Mouse (Mus musculus): ENCODE measurements around the gene Dgki. TPM values are rescaled to one million over a fixed set of nuclear protein-coding genes. Genes with fewer than 3 reads are reported as not detected.

The Dgki gene
- total and polyA plus RNA-seq, 2 experiments from 2014 or later, result 0.11 to 0.33 TPM

DNA sequence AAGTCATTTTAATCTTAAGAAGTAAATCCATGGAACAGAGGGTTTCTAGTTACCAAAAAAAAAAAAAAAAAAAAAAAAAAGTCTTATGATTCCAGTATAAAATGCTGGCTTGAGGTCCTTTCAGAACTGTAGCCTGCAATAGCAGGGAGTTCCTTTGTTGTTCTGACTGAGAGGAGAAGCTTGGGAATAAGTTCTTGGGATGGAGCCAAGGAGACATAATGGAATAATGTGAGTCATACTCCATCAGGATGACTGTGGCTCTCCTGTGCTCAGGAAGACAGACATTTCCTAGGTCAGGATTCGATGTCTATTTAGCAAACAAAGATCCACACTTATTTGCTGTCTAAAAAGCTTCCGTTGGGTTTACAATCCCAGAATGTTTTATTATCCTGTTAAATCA, 318.3 kb downstream of the Dgki start:
- 0 out of 2 replicates have a peak, but pooled peaks cover 3% of the 10 kb centered on the region for H3K4me1 ChIP-seq (ENCODE audit: control insufficient read depth, insufficient read depth)
- ATAC-seq (ENCODE audit: insufficient read depth, low read depth), result peak; percentile 62
- no peak overlapping the region for H3K4me2 ChIP-seq (ENCODE audit: low read depth, low read length)
- 44% methylated on average over 2 of the region's 2 CpGs for WGBS
- no peaks in the 10 kb centered on the region for H3K36me3 ChIP-seq (replicated peaks; ENCODE audit: control insufficient read depth, insufficient read depth, low read length)
- no peaks in the 10 kb centered on the region for H3K27me3 ChIP-seq (ENCODE audit: control insufficient read depth, insufficient read depth, low read length)
- no peak overlapping the region for H3K9ac ChIP-seq (replicated peaks; ENCODE audit: low read depth, low read length)
- peak; percentile 69 for DNase-seq (ENCODE audit: low spot score)
- no peak overlapping the region for H3K4me3 ChIP-seq (ENCODE audit: low read depth, low read length)
- H3K27ac ChIP-seq (ENCODE audit: low read depth), result peak overlapping the region; percentile 20; the same call in 1 of the 2 replicates
- no peak for TF ChIP-seq EP300 (IDR thresholded peaks at IDR 0.05; ENCODE audit: low read depth)
- TF ChIP-seq CTCF (IDR thresholded peaks at IDR 0.05; ENCODE audit: low read depth), result no peak
- H3K9me3 ChIP-seq (replicated peaks; ENCODE audit: control insufficient read depth, low read length), result no peaks in the 10 kb centered on the region

DNA sequence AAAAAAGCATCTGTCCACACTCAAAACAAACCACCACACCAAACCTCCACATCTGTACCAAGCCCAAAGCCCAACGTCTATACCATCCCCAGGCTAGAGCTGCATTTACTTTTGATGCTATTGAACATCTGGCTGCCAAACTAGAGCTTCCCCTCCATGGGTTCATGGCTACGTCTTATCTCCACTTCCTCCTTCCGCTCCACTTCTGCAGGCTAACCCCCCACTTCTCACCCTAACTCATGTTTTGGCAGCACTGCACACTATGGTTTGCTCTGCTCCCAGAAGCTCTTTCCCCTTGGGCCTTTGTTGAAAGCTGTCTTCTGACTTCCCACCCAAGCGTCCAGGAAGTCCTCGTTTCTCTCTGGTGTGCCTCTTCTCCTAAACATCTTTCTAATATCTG, 319.5 kb downstream of the Dgki start:
- ATAC-seq (ENCODE audit: insufficient read depth, low read depth), result no peak

GRCm38 (mm10) chr6:36978176-36978575, 321.8 kb downstream of the Dgki start:
- Histone ChIP-seq H3K4me2 (ENCODE audit: low read depth, low read length) (no peak overlapping the region), H3K9ac (replicated peaks; ENCODE audit: low read depth, low read length) (no peak overlapping the region), H3K9me3 (replicated peaks; ENCODE audit: control insufficient read depth, low read length) (no peaks in the 10 kb centered on the region), H3K4me1 (ENCODE audit: control insufficient read depth, insufficient read depth) (0 out of 2 replicates have a peak, but pooled peaks cover 3% of the 10 kb centered on the region), H3K27me3 (ENCODE audit: control insufficient read depth, insufficient read depth, low read length) (no peaks in the 10 kb centered on the region), H3K36me3 (replicated peaks; ENCODE audit: control insufficient read depth, insufficient read depth, low read length) (no peaks in the 10 kb centered on the region), H3K4me3 (ENCODE audit: low read depth, low read length) (no peak overlapping the region), H3K27ac (ENCODE audit: low read depth) (no peak overlapping the region)
- TF ChIP-seq EP300 (IDR thresholded peaks at IDR 0.05; ENCODE audit: low read depth), result no peak
- TF ChIP-seq CTCF (IDR thresholded peaks at IDR 0.05; ENCODE audit: low read depth), result no peak
- 74% methylated on average over 1 of the region's 1 CpGs for WGBS
- DNase-seq (ENCODE audit: low spot score) (no peak), ATAC-seq (ENCODE audit: insufficient read depth, low read depth) (no peak)

More for the DNA sequence above, 319.5 kb downstream of the Dgki start:
- Histone ChIP-seq H3K27ac (ENCODE audit: low read depth) (peak overlapping the region; percentile 3; the same call in 1 of the 2 replicates), H3K4me2 (ENCODE audit: low read depth, low read length) (no peak overlapping the region), H3K4me3 (ENCODE audit: low read depth, low read length) (no peak overlapping the region), H3K27me3 (ENCODE audit: control insufficient read depth, insufficient read depth, low read length) (no peaks in the 10 kb centered on the region), H3K36me3 (replicated peaks; ENCODE audit: control insufficient read depth, insufficient read depth, low read length) (no peaks in the 10 kb centered on the region), H3K9ac (replicated peaks; ENCODE audit: low read depth, low read length) (no peak overlapping the region), H3K4me1 (ENCODE audit: control insufficient read depth, insufficient read depth) (0 out of 2 replicates have a peak, but pooled peaks cover 3% of the 10 kb centered on the region), H3K9me3 (replicated peaks; ENCODE audit: control insufficient read depth, low read length) (no peaks in the 10 kb centered on the region)
- no peak for TF ChIP-seq CTCF (IDR thresholded peaks at IDR 0.05; ENCODE audit: low read depth)
- TF ChIP-seq EP300 (IDR thresholded peaks at IDR 0.05; ENCODE audit: low read depth), result no peak
- WGBS, result 50% methylated on average over 5 of the region's 5 CpGs
- DNase-seq (ENCODE audit: low spot score), result no peak

GRCm38 (mm10) chr6:36973096-36973495, 326.9 kb downstream of the Dgki start:
- Histone ChIP-seq H3K4me3 (ENCODE audit: low read depth, low read length) (no peak overlapping the region), H3K27me3 (ENCODE audit: control insufficient read depth, insufficient read depth, low read length) (no peaks in the 10 kb centered on the region), H3K9me3 (replicated peaks; ENCODE audit: control insufficient read depth, low read length) (no peaks in the 10 kb centered on the region), H3K27ac (ENCODE audit: low read depth) (no peak overlapping the region), H3K9ac (replicated peaks; ENCODE audit: low read depth, low read length) (no peak overlapping the region), H3K36me3 (replicated peaks; ENCODE audit: control insufficient read depth, insufficient read depth, low read length) (no peaks in the 10 kb centered on the region), H3K4me1 (ENCODE audit: control insufficient read depth, insufficient read depth) (no peaks in the 10 kb centered on the region), H3K4me2 (ENCODE audit: low read depth, low read length) (no peak overlapping the region)
- TF ChIP-seq CTCF (IDR thresholded peaks at IDR 0.05; ENCODE audit: low read depth) (no peak), EP300 (IDR thresholded peaks at IDR 0.05; ENCODE audit: low read depth) (no peak)
- DNase-seq (ENCODE audit: low spot score) (no peak), ATAC-seq (ENCODE audit: insufficient read depth, low read depth) (no peak)
- 48% methylated on average over 9 of the region's 9 CpGs for WGBS

DNA sequence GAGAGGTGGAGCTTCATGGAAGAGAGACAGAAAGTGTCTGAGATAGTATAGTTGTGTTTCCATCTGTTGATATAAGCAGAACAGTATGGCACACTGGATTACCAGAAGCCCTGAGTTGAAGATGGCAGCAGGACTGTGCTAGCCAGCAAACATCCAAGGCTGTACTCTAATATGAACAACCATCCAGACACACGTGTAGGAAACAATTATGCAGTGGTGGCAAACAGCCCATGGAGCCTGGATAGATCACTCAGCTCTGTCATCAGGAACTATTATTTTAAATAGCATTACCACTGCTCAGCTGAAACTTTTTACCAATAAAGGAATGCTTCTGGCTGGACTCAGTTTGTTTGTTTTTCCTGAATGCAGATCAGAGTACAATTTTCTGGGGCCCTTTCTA, 327.5 kb downstream of the Dgki start:
- Histone ChIP-seq H3K9ac (replicated peaks; ENCODE audit: low read depth, low read length) (no peak overlapping the region), H3K27me3 (ENCODE audit: control insufficient read depth, insufficient read depth, low read length) (no peaks in the 10 kb centered on the region), H3K4me2 (ENCODE audit: low read depth, low read length) (no peak overlapping the region), H3K36me3 (replicated peaks; ENCODE audit: control insufficient read depth, insufficient read depth, low read length) (no peaks in the 10 kb centered on the region), H3K4me1 (ENCODE audit: control insufficient read depth, insufficient read depth) (no peaks in the 10 kb centered on the region), H3K4me3 (ENCODE audit: low read depth, low read length) (no peak overlapping the region), H3K27ac (ENCODE audit: low read depth) (no peak overlapping the region), H3K9me3 (replicated peaks; ENCODE audit: control insufficient read depth, low read length) (no peaks in the 10 kb centered on the region)
- no peak for DNase-seq (ENCODE audit: low spot score)
- 8% methylated on average over 1 of the region's 1 CpGs for WGBS
- ATAC-seq (ENCODE audit: insufficient read depth, low read depth), result no peak
- TF ChIP-seq EP300 (IDR thresholded peaks at IDR 0.05; ENCODE audit: low read depth) (no peak), CTCF (IDR thresholded peaks at IDR 0.05; ENCODE audit: low read depth) (no peak)

- Histone ChIP-seq H3K36me3 (replicated peaks; ENCODE audit: control insufficient read depth, insufficient read depth, low read length) (no peaks in the 10 kb centered on the region), H3K27ac (ENCODE audit: low read depth) (no peak overlapping the region), H3K4me2 (ENCODE audit: low read depth, low read length) (no peak overlapping the region), H3K9ac (replicated peaks; ENCODE audit: low read depth, low read length) (no peak overlapping the region), H3K9me3 (replicated peaks; ENCODE audit: control insufficient read depth, low read length) (no peaks in the 10 kb centered on the region), H3K4me1 (ENCODE audit: control insufficient read depth, insufficient read depth) (no peaks in the 10 kb centered on the region), H3K4me3 (ENCODE audit: low read depth, low read length) (no peak overlapping the region), H3K27me3 (ENCODE audit: control insufficient read depth, insufficient read depth, low read length) (no peaks in the 10 kb centered on the region)
- ATAC-seq (ENCODE audit: insufficient read depth, low read depth) (no peak), DNase-seq (ENCODE audit: low spot score) (no peak)
- TF ChIP-seq CTCF (IDR thresholded peaks at IDR 0.05; ENCODE audit: low read depth) (no peak), EP300 (IDR thresholded peaks at IDR 0.05; ENCODE audit: low read depth) (no peak)
- WGBS, result 72% methylated on average over 5 of the region's 5 CpGs
Measured at GRCm38 (mm10) chr6:36969249-36969885, 330.6 kb downstream of the Dgki start.
